2 mouse cellular contexts compared by ENCODE assay signal in the genomic region with DNA sequence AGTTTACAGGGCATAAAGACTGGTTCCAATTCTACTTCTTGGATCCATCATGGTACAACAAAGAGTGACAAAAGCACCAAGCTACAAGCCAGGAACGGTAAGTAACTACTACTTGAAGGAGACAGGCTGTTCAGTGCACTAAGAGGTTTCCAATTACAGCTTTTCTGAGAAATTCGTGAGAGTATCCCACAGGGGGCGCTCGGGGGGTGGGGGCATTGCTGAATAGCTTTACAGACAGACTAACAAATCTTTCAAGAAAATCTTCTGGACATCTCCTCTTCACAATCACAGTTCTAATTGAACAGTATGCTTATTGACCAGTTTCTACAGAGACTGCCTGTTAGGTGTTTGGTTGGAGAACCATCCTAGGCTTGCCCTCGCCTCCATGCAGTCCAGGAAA.
TF ChIP-seq lines count a peak whose summit lies in the region.

No protein-coding gene starts in this region.

TF ChIP-seq in MEL, 35 proteins besides CTCF, POLR2A, EP300 and RAD21:
- TF ChIP-seq ZKSCAN1 (IDR thresholded peaks at IDR 0.05; ENCODE audit: low read depth, low read length) (no peak), POLR2AphosphoS2 (IDR thresholded peaks at IDR 0.05; ENCODE audit: low read length) (no peak)

TF ChIP-seq in myocyte, 11 proteins besides CTCF, POLR2A, EP300 and RAD21 (continued from another document):
- TF ChIP-seq E2F4 (IDR thresholded peaks at IDR 0.05; ENCODE audit: insufficient read depth), result no peak
- TF ChIP-seq MAX (IDR thresholded peaks at IDR 0.05; ENCODE audit: low read depth), result no peak
- no peak for TF ChIP-seq MYOD1 (IDR thresholded peaks at IDR 0.05; ENCODE audit: control insufficient read depth in 1 of 3, insufficient read length in 2 of 3, low read depth in 2 of 3)
- no peak for TF ChIP-seq MYOG (IDR thresholded peaks at IDR 0.05; ENCODE audit: control insufficient read depth in 1 of 3, insufficient read depth in 1 of 3, insufficient read length in 2 of 3, low read depth in 2 of 3)
- no peak for TF ChIP-seq SRF (IDR thresholded peaks at IDR 0.05; ENCODE audit: control insufficient read depth, insufficient read length, low read depth)
- TF ChIP-seq REST (IDR thresholded peaks at IDR 0.05; ENCODE audit: insufficient read depth, insufficient read length), result no peak
- TF ChIP-seq CEBPB (IDR thresholded peaks at IDR 0.05; ENCODE audit: insufficient read depth, poor library complexity, severe bottlenecking), result no peak
- no peak for TF ChIP-seq TCF3 (IDR thresholded peaks at IDR 0.05; ENCODE audit: insufficient read length, low read depth)
- TF ChIP-seq TCF12 (IDR thresholded peaks at IDR 0.05; ENCODE audit: insufficient read depth, poor library complexity, severe bottlenecking), result no peak
- no peak for TF ChIP-seq USF1 (IDR thresholded peaks at IDR 0.05; ENCODE audit: low read depth)
